Mouse (Mus musculus) midbrain, embryonic 16.5 days (tissue): Measurements from ENCODE around the gene Gm43064. TPM values are rescaled to one million over a fixed set of nuclear protein-coding genes. Genes with fewer than 3 reads are reported as not detected.

Experiments used
- ATAC-seq: fragments of 200-750 bp; cut with Nextera tagmentation; 2 replicates; pipeline ENCODE4 v1.8.0; 2017; ENCODE audit warnings: moderate TSS enrichment
- H3K27ac ChIP-seq: fragments of 300-500 bp; sonication (generic); 2 replicates; pipeline ENCODE4 v1.5.1; 2014; ENCODE audit warnings: mild to moderate bottlenecking, low read length, mixed read lengths
- H3K27me3 ChIP-seq: fragments of 300-500 bp; sonication (generic); 2 replicates; pipeline ENCODE4 v1.6.1; 2014; ENCODE audit warnings: low read depth, low read length, mixed read lengths; ENCODE audit not compliant: control insufficient read depth, insufficient read depth
- H3K36me3 ChIP-seq: fragments of 300-500 bp; sonication (generic); 2 replicates; pipeline ENCODE4 v1.6.1; 2014; ENCODE audit warnings: mild to moderate bottlenecking, low read length, moderate library complexity, mixed read lengths; ENCODE audit not compliant: control insufficient read depth, insufficient read depth
- H3K4me1 ChIP-seq: fragments of 300-500 bp; sonication (generic); 2 replicates; pipeline ENCODE4 v1.6.1; 2014; ENCODE audit warnings: mild to moderate bottlenecking, low read length, mixed read lengths; ENCODE audit not compliant: control insufficient read depth, insufficient read depth
- H3K4me2 ChIP-seq: fragments of 300-500 bp; sonication (generic); 2 replicates; pipeline ENCODE4 v1.6.1; 2014; ENCODE audit warnings: mild to moderate bottlenecking, low read length, mixed read lengths
- H3K4me3 ChIP-seq: fragments of 300-500 bp; sonication (generic); 2 replicates; pipeline ENCODE4 v1.5.1; 2014; ENCODE audit warnings: low read depth, mild to moderate bottlenecking, low read length, moderate library complexity, mixed read lengths
- H3K9ac ChIP-seq: fragments of 300-500 bp; sonication (generic); 2 replicates; pipeline ENCODE4 v1.6.1; 2014; ENCODE audit warnings: low read depth, low read length, mixed read lengths
- H3K9me3 ChIP-seq: fragments of 300-500 bp; sonication (generic); replicated peaks from 2 replicates; pipeline ENCODE4 v1.6.1; 2014; ENCODE audit warnings: mild to moderate bottlenecking, low read length, mixed read lengths; ENCODE audit not compliant: control insufficient read depth, poor library complexity, severe bottlenecking
- WGBS: fragments of 180-500 bp; shearing (Covaris S2); extraction: QIAGEN DNeasy Blood & Tissue Kit; methylation state at CpG from one replicate; pipeline ENCODE4 v1.1.7; 2014; 5-methylcytosine and 5-hydroxymethylcytosine counted together
- polyA plus RNA-seq: library from polyadenylated mRNA; unstranded; fragments of >200 nt; fragmentation: Nextera tagmentation; extraction: Ambion mirVana; gene quantifications from 2 replicates; pipeline ENCODE4 v1.2.1, GENCODE M21; 2015

Gm43064 gene
- polyA plus RNA-seq, result 0.15 and 0.65 TPM in 2 replicates

- H3K27me3 ChIP-seq, result no peaks in the 10 kb centered on the region
- peak; percentile 99 for ATAC-seq
- peak within 1 kb of the TSS; percentile 62 for H3K4me3 ChIP-seq
- WGBS, result under 1% methylated on average over 62 of the region's 70 CpGs
- H3K4me1 ChIP-seq, result peaks cover 18% of the 10 kb centered on the region
- H3K4me2 ChIP-seq, result peak within 1 kb of the TSS; percentile 60
- peak within 1 kb of the TSS; percentile 90 for H3K9ac ChIP-seq
- H3K27ac ChIP-seq, result peak within 1 kb of the TSS; percentile 92
- no peaks in the 10 kb centered on the region for H3K9me3 ChIP-seq
- peaks cover 3% of the 10 kb centered on the region; the same call in 1 of the 2 replicates for H3K36me3 ChIP-seq
These were observed at the start of gene Gm43064, which contains the start of the genes Dclre1b and Ap4b1 for GRCm38 (mm10) chr3:103808891-103809798. TSS of gene Gm43064 (plus strand) at chr3:103809573. TSS of gene Dclre1b (minus strand) at chr3:103809444. TSS of gene Ap4b1 (plus strand) at chr3:103809520.

- Histone ChIP-seq H3K9ac (no peak overlapping the region), H3K4me3 (no peak overlapping the region), H3K4me2 (no peak overlapping the region), H3K27me3 (no peaks in the 10 kb centered on the region), H3K4me1 (peaks cover 4% of the 10 kb centered on the region; the same call in 1 of the 2 replicates), H3K9me3 (no peaks in the 10 kb centered on the region), H3K36me3 (peaks cover 10% of the 10 kb centered on the region), H3K27ac (no peak overlapping the region)
- 69% methylated on average over 3 of the region's 3 CpGs for WGBS
- ATAC-seq, result no peak
These were observed 42.6 kb upstream of the Gm43064 start for GRCm38 (mm10) chr3:103766789-103767188.

DNA sequence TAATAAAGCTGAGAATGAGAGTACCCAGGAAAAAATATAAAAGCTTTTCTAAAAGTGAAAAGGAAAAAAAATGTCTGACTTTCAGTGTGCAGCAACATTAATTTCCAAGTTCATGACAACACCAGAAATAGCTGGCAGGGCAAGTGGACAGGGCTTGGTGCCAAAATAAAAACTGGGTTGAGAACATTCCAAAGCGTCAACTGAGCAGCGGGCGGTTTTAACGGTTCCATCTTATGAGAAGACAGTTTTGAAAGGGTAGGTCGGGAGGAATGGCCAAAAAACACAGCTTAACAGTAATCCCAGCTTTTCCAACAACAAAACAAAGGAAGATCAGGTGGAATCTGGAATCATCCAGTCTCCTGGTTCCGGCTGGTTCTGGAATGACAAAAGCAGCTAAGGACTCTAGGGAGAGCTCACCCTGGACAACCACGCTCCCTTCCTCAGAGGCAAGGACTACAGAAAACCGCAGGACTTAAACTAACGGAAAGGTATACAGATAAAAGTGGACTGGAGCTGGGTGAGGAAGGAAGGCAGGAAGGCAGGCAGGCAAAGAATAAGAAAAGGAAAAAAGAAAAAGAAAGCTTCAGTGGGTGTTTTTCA lies 37.7 kb upstream of the Gm43064 start:
- peaks cover 5% of the 10 kb centered on the region; the same call in 1 of the 2 replicates for H3K4me1 ChIP-seq
- no peak for ATAC-seq
- whole genome bisulfite sequencing, result 66% methylated on average over 9 of the region's 9 CpGs

DNA sequence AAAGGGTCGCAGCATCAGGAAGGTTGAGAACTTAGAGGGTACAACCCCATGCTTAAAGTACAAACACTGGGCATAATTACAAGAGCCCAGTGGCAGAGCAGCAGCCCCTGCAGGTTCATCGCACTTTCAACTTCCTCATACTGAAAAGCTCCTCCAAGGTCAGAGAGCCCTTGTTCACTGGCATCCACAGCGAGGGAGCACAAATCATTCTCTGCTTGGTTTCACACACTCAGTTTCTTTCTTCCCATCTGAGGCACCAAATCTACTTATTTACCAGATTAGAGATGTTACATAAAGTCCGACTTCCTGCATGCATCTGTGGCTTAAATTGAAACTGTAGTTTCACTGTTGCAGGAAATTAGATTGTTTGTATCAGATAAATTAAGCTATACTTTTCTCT lies 36.5 kb upstream of the Gm43064 start:
- Histone ChIP-seq H3K9ac (no peak overlapping the region), H3K9me3 (no peaks in the 10 kb centered on the region), H3K27ac (no peak overlapping the region), H3K27me3 (no peaks in the 10 kb centered on the region), H3K36me3 (peaks cover 10% of the 10 kb centered on the region), H3K4me2 (no peak overlapping the region), H3K4me1 (peaks cover 5% of the 10 kb centered on the region; the same call in 1 of the 2 replicates), H3K4me3 (no peak overlapping the region)
- 66% methylated on average over 4 of the region's 4 CpGs for WGBS
- ATAC-seq, result no peak

More for the DNA sequence above, 37.7 kb upstream of the Gm43064 start:
- no peaks in the 10 kb centered on the region for H3K9me3 ChIP-seq
- peaks cover 3% of the 10 kb centered on the region for H3K36me3 ChIP-seq
- H3K27me3 ChIP-seq, result no peaks in the 10 kb centered on the region
- H3K27ac ChIP-seq, result no peak overlapping the region
- H3K4me2 ChIP-seq, result no peak overlapping the region
- H3K9ac ChIP-seq, result no peak overlapping the region
- no peak overlapping the region for H3K4me3 ChIP-seq

- WGBS, result 79% methylated on average over 3 of the region's 3 CpGs
These were observed 35.9 kb upstream of the Gm43064 start for GRCm38 (mm10) chr3:103773508-103773907.

DNA sequence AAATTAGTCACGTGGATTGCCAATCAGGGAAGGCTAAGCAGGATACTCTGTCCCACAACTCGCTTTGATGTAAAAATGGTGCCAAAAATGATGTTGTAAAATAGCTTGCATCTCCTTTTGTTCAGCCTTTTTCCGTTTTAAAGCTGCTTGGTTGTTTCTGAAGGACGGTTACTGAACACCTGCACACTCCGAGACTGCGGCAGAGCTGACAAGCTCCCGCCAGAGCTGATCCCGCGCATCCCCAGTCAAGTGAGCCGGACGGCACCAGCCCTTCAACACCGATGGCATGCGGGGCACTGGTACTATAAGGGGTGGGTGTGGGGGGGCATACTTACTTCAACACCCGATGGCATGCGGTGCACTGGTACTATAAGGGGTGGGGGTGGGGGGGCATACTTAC lies 35.4 kb upstream of the Gm43064 start:
- H3K27ac ChIP-seq, result no peak overlapping the region
- no peak overlapping the region for H3K9ac ChIP-seq
- 77% methylated on average over 15 of the region's 15 CpGs for WGBS
- peaks cover 7% of the 10 kb centered on the region; the same call in 1 of the 2 replicates for H3K36me3 ChIP-seq
- H3K9me3 ChIP-seq, result no peaks in the 10 kb centered on the region
- H3K4me3 ChIP-seq, result no peak overlapping the region
- ATAC-seq, result peak; percentile 60; the same call in 1 of the 2 replicates
- H3K27me3 ChIP-seq, result no peaks in the 10 kb centered on the region
- peaks cover 5% of the 10 kb centered on the region; the same call in 1 of the 2 replicates for H3K4me1 ChIP-seq
- H3K4me2 ChIP-seq, result no peak overlapping the region

More at GRCm38 (mm10) chr3:103773508-103773907, 35.9 kb upstream of the Gm43064 start:
- no peak overlapping the region for H3K4me2 ChIP-seq
- no peak overlapping the region for H3K9ac ChIP-seq
- H3K9me3 ChIP-seq, result no peaks in the 10 kb centered on the region
- no peak overlapping the region for H3K27ac ChIP-seq
- peaks cover 7% of the 10 kb centered on the region; the same call in 1 of the 2 replicates for H3K36me3 ChIP-seq
- ATAC-seq, result no peak
- H3K4me3 ChIP-seq, result no peak overlapping the region
- H3K27me3 ChIP-seq, result no peaks in the 10 kb centered on the region
- peaks cover 5% of the 10 kb centered on the region; the same call in 1 of the 2 replicates for H3K4me1 ChIP-seq

DNA sequence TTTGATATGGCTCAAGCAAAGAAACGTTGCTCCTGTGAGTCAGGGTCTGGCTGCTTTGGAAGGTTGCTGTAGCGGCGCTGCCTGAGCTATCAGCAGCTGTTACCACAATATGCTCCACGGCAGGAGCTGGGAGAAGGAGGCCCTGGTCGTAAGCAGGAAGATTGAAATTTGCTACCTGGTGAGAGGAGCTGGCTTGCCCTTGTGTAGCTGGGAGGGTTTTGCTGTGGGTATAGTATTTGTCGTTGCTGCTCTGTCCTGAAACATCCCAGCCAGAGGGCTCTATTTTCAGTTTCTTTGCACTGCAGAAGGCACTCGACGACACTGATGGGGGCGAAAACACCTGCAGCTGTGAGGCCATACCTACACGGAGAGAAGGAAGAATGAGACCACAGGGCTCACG lies 31.4 kb upstream of the Gm43064 start:
- no peak for ATAC-seq
- H3K4me3 ChIP-seq, result no peak overlapping the region
- 91% methylated on average over 11 of the region's 11 CpGs for WGBS

DNA sequence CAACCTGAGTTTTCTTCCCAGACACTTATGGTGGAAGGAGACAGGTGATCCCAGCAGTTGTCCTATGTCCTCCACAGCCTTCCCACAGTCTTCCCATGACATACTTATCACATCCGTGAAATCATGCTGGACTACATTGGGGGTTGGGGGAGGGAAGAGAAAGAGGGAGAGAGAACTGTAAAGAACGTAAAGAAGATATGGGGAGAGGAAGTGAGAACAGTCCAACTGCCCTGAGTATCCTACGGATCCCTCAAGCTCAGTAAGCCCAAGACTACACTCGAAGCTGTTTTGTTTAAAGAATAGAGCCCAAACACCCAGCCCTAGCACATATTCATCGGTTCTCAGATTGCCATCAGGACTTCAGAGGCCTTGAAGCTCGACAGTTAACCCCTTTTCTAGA lies 30.7 kb upstream of the Gm43064 start:
- no peak overlapping the region for H3K4me2 ChIP-seq
- WGBS, result 84% methylated on average over 6 of the region's 6 CpGs
- no peak overlapping the region for H3K4me3 ChIP-seq
- no peak overlapping the region for H3K9ac ChIP-seq
- H3K4me1 ChIP-seq, result peaks cover 4% of the 10 kb centered on the region; the same call in 1 of the 2 replicates
- ATAC-seq, result no peak
- no peaks in the 10 kb centered on the region for H3K27me3 ChIP-seq
- H3K27ac ChIP-seq, result no peak overlapping the region
- no peaks in the 10 kb centered on the region for H3K9me3 ChIP-seq
- peaks cover 7% of the 10 kb centered on the region; the same call in 1 of the 2 replicates for H3K36me3 ChIP-seq

More for the DNA sequence above, 31.4 kb upstream of the Gm43064 start:
- H3K9ac ChIP-seq, result no peak overlapping the region
- peaks cover 7% of the 10 kb centered on the region; the same call in 1 of the 2 replicates for H3K36me3 ChIP-seq
- H3K4me1 ChIP-seq, result 0 out of 2 replicates have a peak, but pooled peaks cover 4% of the 10 kb centered on the region
- no peaks in the 10 kb centered on the region for H3K9me3 ChIP-seq
- H3K27me3 ChIP-seq, result no peaks in the 10 kb centered on the region
- no peak overlapping the region for H3K4me2 ChIP-seq
- no peak overlapping the region for H3K27ac ChIP-seq
